Mouse (Mus musculus) lung, adult 2 months (tissue): ENCODE measurements around the gene Trim45.

Source experiments
- CTCF ChIP-seq: fragments of 200-500 bp; IDR thresholded peaks from 2 replicates; pipeline ENCODE4 v1.5.1; 2011; ENCODE audit warnings: mild to moderate bottlenecking, low read length, control low read depth; ENCODE audit not compliant: insufficient read depth
- POLR2A ChIP-seq: fragments of 200-500 bp; IDR thresholded peaks from 2 replicates; pipeline ENCODE4 v1.6.1; 2011; ENCODE audit warnings: low read depth, mild to moderate bottlenecking, control low read depth, low read length, borderline replicate concordance; ENCODE audit errors: extremely low read depth

DNA sequence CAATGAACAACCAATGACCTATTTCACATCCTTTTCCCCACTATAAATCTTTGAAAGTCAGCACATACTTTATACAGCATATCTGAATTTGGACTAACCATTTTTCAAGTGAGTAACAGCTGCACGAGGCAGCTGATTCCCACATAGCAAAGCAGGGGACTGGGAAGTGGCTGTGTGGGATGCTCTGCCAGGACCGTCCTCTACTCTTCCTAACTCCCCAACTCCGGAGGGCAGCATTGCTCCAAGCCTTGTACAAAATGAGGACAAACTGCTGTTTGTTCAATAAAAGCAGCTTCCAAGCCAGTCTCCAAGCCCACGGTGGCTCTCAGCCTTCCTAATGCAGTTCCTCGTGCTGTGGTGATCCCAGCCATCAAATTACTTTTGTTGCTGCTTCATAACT is 11.4 kb upstream of the Trim45 start:
- TF ChIP-seq CTCF (no peak), POLR2A (no peak)
